Mouse (Mus musculus): ENCODE measurements around the gene Lhx5. TPM values are rescaled to one million over a fixed set of nuclear protein-coding genes. Genes with fewer than 3 reads are reported as not detected.

Lhx5 gene
- polyA plus RNA-seq, 1 experiment: 0.03 TPM

GRCm38 (mm10) chr5:120404831-120405591 lies 26.5 kb upstream of the Lhx5 start:
- no peak overlapping the region for H3K4me3 ChIP-seq (ENCODE audit: control insufficient read depth, insufficient read depth, low read length)
- WGBS: 83% methylated on average over 12 of the region's 12 CpGs
- H3K4me1 ChIP-seq (replicated peaks; ENCODE audit: control insufficient read depth, insufficient read depth, low read length): no peaks in the 10 kb centered on the region
- no peak for DNase-seq
- TF ChIP-seq CTCF (IDR thresholded peaks at IDR 0.05; ENCODE audit: borderline replicate concordance, control insufficient read depth, extremely low read depth, insufficient read depth, low read length, poor library complexity): no peak
- no peak for TF ChIP-seq POLR2A (IDR thresholded peaks at IDR 0.05; ENCODE audit: control insufficient read depth, extremely low read depth, insufficient read depth, low read length, poor library complexity)
- H3K36me3 ChIP-seq (ENCODE audit: control insufficient read depth, insufficient read depth, low read length): no peaks in the 10 kb centered on the region
- peaks cover 3% of the 10 kb centered on the region; the same call in 1 of the 2 replicates for H3K27me3 ChIP-seq (ENCODE audit: control insufficient read depth, insufficient read depth, low read length)
- H3K27ac ChIP-seq (ENCODE audit: control insufficient read depth, insufficient read depth, low read length): no peak overlapping the region

- Histone ChIP-seq H3K27me3 (ENCODE audit: control insufficient read depth, insufficient read depth, low read length) (peaks cover 3% of the 10 kb centered on the region; the same call in 1 of the 2 replicates), H3K27ac (ENCODE audit: control insufficient read depth, insufficient read depth, low read length) (no peak overlapping the region), H3K4me1 (replicated peaks; ENCODE audit: control insufficient read depth, insufficient read depth, low read length) (no peaks in the 10 kb centered on the region), H3K4me3 (ENCODE audit: control insufficient read depth, insufficient read depth, low read length) (no peak overlapping the region), H3K36me3 (ENCODE audit: control insufficient read depth, insufficient read depth, low read length) (no peaks in the 10 kb centered on the region)
- 81% methylated on average over 14 of the region's 14 CpGs for WGBS
- DNase-seq: no peak
- TF ChIP-seq POLR2A (IDR thresholded peaks at IDR 0.05; ENCODE audit: control insufficient read depth, extremely low read depth, insufficient read depth, low read length, poor library complexity): no peak
- no peak for TF ChIP-seq CTCF (IDR thresholded peaks at IDR 0.05; ENCODE audit: borderline replicate concordance, control insufficient read depth, extremely low read depth, insufficient read depth, low read length, poor library complexity)
Measured at GRCm38 (mm10) chr5:120408933-120409332, 22.6 kb upstream of the Lhx5 start.

GRCm38 (mm10) chr5:120409385-120410378 lies 21.8 kb upstream of the Lhx5 start:
- H3K4me3 ChIP-seq (ENCODE audit: control insufficient read depth, insufficient read depth, low read length): no peak overlapping the region
- no peak overlapping the region for H3K27ac ChIP-seq (ENCODE audit: control insufficient read depth, insufficient read depth, low read length)
- no peak for DNase-seq
- 9% methylated on average over 41 of the region's 41 CpGs for WGBS
- no peaks in the 10 kb centered on the region for H3K36me3 ChIP-seq (ENCODE audit: control insufficient read depth, insufficient read depth, low read length)
- TF ChIP-seq POLR2A (IDR thresholded peaks at IDR 0.05; ENCODE audit: control insufficient read depth, extremely low read depth, insufficient read depth, low read length, poor library complexity) (no peak), CTCF (IDR thresholded peaks at IDR 0.05; ENCODE audit: borderline replicate concordance, control insufficient read depth, extremely low read depth, insufficient read depth, low read length, poor library complexity) (no peak)
- peaks cover 3% of the 10 kb centered on the region; the same call in 1 of the 2 replicates for H3K27me3 ChIP-seq (ENCODE audit: control insufficient read depth, insufficient read depth, low read length)
- H3K4me1 ChIP-seq (replicated peaks; ENCODE audit: control insufficient read depth, insufficient read depth, low read length): no peaks in the 10 kb centered on the region

DNA sequence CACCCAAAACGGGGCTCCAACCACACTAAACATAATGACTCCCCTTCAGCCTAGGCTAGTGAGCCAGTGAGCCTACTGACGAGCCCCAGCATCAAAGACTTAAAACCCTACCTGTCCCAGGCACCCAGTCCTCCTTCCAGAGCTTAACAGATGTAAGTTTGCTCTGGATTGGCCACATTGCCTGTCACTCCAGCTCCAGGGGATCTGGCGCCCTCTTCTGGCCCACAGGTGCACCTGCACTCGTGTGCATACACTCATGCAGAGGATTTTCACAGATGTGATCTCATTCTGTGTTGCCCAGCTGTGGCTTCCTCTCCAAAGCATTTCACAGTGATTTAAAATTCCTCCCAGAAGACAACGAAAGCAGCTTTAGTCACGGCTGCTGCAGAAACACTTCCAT lies 18.1 kb upstream of the Lhx5 start:
- TF ChIP-seq CTCF (IDR thresholded peaks at IDR 0.05; ENCODE audit: borderline replicate concordance, control insufficient read depth, extremely low read depth, insufficient read depth, low read length, poor library complexity): no peak
- TF ChIP-seq POLR2A (IDR thresholded peaks at IDR 0.05; ENCODE audit: control insufficient read depth, extremely low read depth, insufficient read depth, low read length, poor library complexity): no peak
- no peak overlapping the region for H3K4me3 ChIP-seq (ENCODE audit: control insufficient read depth, insufficient read depth, low read length)
- H3K4me1 ChIP-seq (replicated peaks; ENCODE audit: control insufficient read depth, insufficient read depth, low read length): no peaks in the 10 kb centered on the region
- H3K27ac ChIP-seq (ENCODE audit: control insufficient read depth, insufficient read depth, low read length): no peak overlapping the region
- no peak for DNase-seq
- 88% methylated on average over 6 of the region's 6 CpGs for WGBS
- no peaks in the 10 kb centered on the region for H3K36me3 ChIP-seq (ENCODE audit: control insufficient read depth, insufficient read depth, low read length)
- peaks cover 3% of the 10 kb centered on the region; the same call in 1 of the 2 replicates for H3K27me3 ChIP-seq (ENCODE audit: control insufficient read depth, insufficient read depth, low read length)

DNA sequence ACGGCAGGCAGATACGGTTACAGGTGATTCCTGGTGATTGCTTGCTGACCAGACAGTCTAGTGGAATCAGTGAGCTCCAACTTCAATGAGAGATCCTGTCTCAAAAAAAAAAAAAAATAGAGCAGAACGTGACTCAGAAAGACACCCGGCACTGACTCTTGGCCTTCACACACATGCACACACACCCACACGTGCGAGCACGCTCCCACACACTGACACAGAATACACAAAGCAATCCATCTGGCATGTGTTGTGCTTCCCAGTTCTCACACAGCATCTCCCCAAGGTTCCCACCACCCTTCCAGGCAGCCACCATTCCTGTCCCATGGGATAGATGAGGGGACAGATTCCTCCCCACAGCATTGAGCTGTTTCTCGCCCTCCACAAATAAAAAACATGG lies 11.4 kb upstream of the Lhx5 start:
- TF ChIP-seq CTCF (IDR thresholded peaks at IDR 0.05; ENCODE audit: borderline replicate concordance, control insufficient read depth, extremely low read depth, insufficient read depth, low read length, poor library complexity): no peak
- TF ChIP-seq POLR2A (IDR thresholded peaks at IDR 0.05; ENCODE audit: control insufficient read depth, extremely low read depth, insufficient read depth, low read length, poor library complexity): no peak
- no peaks in the 10 kb centered on the region for H3K36me3 ChIP-seq (ENCODE audit: control insufficient read depth, insufficient read depth, low read length)
- H3K4me3 ChIP-seq (ENCODE audit: control insufficient read depth, insufficient read depth, low read length): no peak overlapping the region
- no peak for DNase-seq
- WGBS: 88% methylated on average over 8 of the region's 8 CpGs
- no peak overlapping the region for H3K27ac ChIP-seq (ENCODE audit: control insufficient read depth, insufficient read depth, low read length)
- no peaks in the 10 kb centered on the region; the same call in 1 of the 2 replicates for H3K27me3 ChIP-seq (ENCODE audit: control insufficient read depth, insufficient read depth, low read length)
- no peaks in the 10 kb centered on the region for H3K4me1 ChIP-seq (replicated peaks; ENCODE audit: control insufficient read depth, insufficient read depth, low read length)

DNA sequence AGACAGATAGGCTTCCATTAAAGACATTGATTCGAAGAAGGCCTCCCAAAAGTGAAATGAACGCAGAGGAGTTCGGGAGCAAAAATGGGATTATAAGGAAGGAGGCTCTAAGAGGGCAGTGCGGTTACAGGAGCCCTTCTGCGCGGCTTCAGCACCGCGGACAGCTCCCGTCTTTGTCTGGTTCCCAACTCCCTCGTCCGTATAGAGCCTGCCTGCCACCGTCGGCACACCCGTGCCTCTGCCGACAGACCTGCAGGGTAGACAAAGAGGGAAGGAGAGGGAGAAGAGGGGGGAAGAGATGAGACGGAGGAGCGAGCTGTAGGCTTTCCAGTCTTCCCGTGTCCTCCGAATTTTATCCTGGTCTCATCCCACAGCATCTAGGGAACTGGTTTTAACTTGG lies 7.5 kb upstream of the Lhx5 start:
- Histone ChIP-seq H3K27me3 (ENCODE audit: control insufficient read depth, insufficient read depth, low read length) (peaks cover 4% of the 10 kb centered on the region; the same call in 1 of the 2 replicates), H3K27ac (ENCODE audit: control insufficient read depth, insufficient read depth, low read length) (no peak overlapping the region), H3K4me3 (ENCODE audit: control insufficient read depth, insufficient read depth, low read length) (no peak overlapping the region), H3K4me1 (replicated peaks; ENCODE audit: control insufficient read depth, insufficient read depth, low read length) (no peaks in the 10 kb centered on the region), H3K36me3 (ENCODE audit: control insufficient read depth, insufficient read depth, low read length) (no peaks in the 10 kb centered on the region)
- peak; percentile 63 for DNase-seq
- TF ChIP-seq CTCF (IDR thresholded peaks at IDR 0.05; ENCODE audit: borderline replicate concordance, control insufficient read depth, extremely low read depth, insufficient read depth, low read length, poor library complexity) (no peak), POLR2A (IDR thresholded peaks at IDR 0.05; ENCODE audit: control insufficient read depth, extremely low read depth, insufficient read depth, low read length, poor library complexity) (no peak)
- WGBS: 3% methylated on average over 19 of the region's 19 CpGs

All from thymus, adult 2 months (tissue).